ENCODE assay signal across 20 mouse cellular contexts in the genomic region with DNA sequence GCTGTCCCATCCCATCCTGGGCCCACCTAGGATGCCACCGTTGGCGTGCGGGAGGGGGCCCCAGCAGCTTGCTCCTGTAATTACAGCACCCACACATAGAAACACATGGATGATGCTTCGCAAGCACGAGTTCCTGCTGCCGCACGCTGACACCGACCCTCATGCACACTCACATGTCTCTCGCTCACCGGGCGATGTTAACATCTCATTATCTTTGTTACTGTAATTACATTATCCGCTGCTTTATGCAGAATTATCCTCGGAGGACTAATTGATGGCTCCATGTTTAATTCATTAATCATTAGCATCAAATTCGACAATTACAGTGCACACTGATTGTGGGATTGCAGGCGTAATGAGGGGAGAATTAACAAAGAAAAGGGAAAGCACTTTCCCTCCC. TPM values are rescaled to one million over a fixed set of nuclear protein-coding genes. Genes with fewer than 3 reads are reported as not detected.
DNase-seq lines count a peak whose midpoint lies in the region; ATAC-seq lines count a peak whose summit lies in the region.
"Had no signal": no experiment of that assay in that cellular context is flagged by ENCODE, and none has a peak within 500 bp of the region (broad histone marks: within the 10 kb centered on the region; RNA-seq: fewer than 3 reads in every experiment).

No protein-coding gene starts in this region.

- peaks cover 51% of the 10 kb centered on the region for H3K27me3 ChIP-seq in forebrain, embryonic 12.5 days
- H3K27me3 ChIP-seq in forebrain, embryonic 11.5 days (ENCODE audit: control insufficient read depth, insufficient read depth, low read length): no peaks in the 10 kb centered on the region; the same call in 1 of the 2 replicates
- H3K27me3 ChIP-seq in midbrain, embryonic 13.5 days: no peaks in the 10 kb centered on the region
- no peaks in the 10 kb centered on the region for H3K27me3 ChIP-seq in midbrain, embryonic 11.5 days (ENCODE audit: control insufficient read depth, insufficient read depth, low read length)
- H3K27me3 ChIP-seq in forebrain, embryonic 16.5 days (replicated peaks; ENCODE audit: control insufficient read depth, insufficient read depth, low read length): no peaks in the 10 kb centered on the region
- no peaks in the 10 kb centered on the region for H3K27me3 ChIP-seq in neural tube, embryonic 14.5 days (ENCODE audit: control insufficient read depth, insufficient read depth, low read length)

- no peak overlapping the region for H3K9ac ChIP-seq in forebrain, embryonic 12.5 days
- no peak overlapping the region for H3K9ac ChIP-seq in forebrain, embryonic 11.5 days (ENCODE audit: low read length)
- H3K9ac ChIP-seq in midbrain, embryonic 13.5 days (replicated peaks): no peak overlapping the region
- no peak overlapping the region for H3K9ac ChIP-seq in midbrain, embryonic 11.5 days (ENCODE audit: low read length)
- no peak overlapping the region; the same call in 1 of the 2 replicates for H3K9ac ChIP-seq in forebrain, embryonic 16.5 days (replicated peaks; ENCODE audit: low read depth, low read length)
- no peak overlapping the region for H3K9ac ChIP-seq in neural tube, embryonic 14.5 days (replicated peaks; ENCODE audit: low read depth, low read length)

- no peak for DNase-seq in forebrain, embryonic 11.5 days (ENCODE audit: low spot score)
- no peak for DNase-seq in midbrain, embryonic 11.5 days (ENCODE audit: low spot score, missing footprints)
- DNase-seq in adrenal gland, adult (ENCODE audit: inconsistent age in 2 of 2, low spot score in 1 of 2): no peak
- DNase-seq in layer of hippocampus, postnatal 36 days: no peak
- DNase-seq: adrenal gland, adult 2 months; heart, postnatal 10 days; kidney, adult 18-20 months; lung, adult 18-20 months; lung, postnatal 14 days; right cerebral cortex, adult 18-20 months had no signal

- no peak overlapping the region for H3K4me2 ChIP-seq in forebrain, embryonic 12.5 days
- H3K4me2 ChIP-seq in forebrain, embryonic 11.5 days (ENCODE audit: low read depth, low read length, severe bottlenecking): no peak overlapping the region
- no peak overlapping the region for H3K4me2 ChIP-seq in midbrain, embryonic 13.5 days (replicated peaks)
- no peak overlapping the region for H3K4me2 ChIP-seq in midbrain, embryonic 11.5 days
- no peak overlapping the region for H3K4me2 ChIP-seq in forebrain, embryonic 16.5 days (ENCODE audit: low read length)
- no peak overlapping the region for H3K4me2 ChIP-seq in neural tube, embryonic 14.5 days (ENCODE audit: low read depth, low read length)
- H3K4me2 ChIP-seq: heart, embryonic 11.5 days; liver, embryonic 11.5 days had no signal

- WGBS in forebrain, embryonic 12.5 days: 53% methylated on average over 15 of the region's 15 CpGs
- WGBS in forebrain, embryonic 11.5 days: 73% methylated on average over 15 of the region's 15 CpGs
- WGBS in midbrain, embryonic 13.5 days: 55% methylated on average over 15 of the region's 15 CpGs
- whole genome bisulfite sequencing in midbrain, embryonic 11.5 days: 94% methylated on average over 15 of the region's 15 CpGs
- 16% methylated on average over 15 of the region's 15 CpGs for WGBS in forebrain, embryonic 16.5 days
- WGBS in neural tube, embryonic 14.5 days: 45% methylated on average over 15 of the region's 15 CpGs

- H3K4me1 ChIP-seq in forebrain, embryonic 12.5 days: peaks cover 59% of the 10 kb centered on the region
- H3K4me1 ChIP-seq in forebrain, embryonic 11.5 days (replicated peaks; ENCODE audit: control insufficient read depth, insufficient read depth, low read length): peaks cover 8% of the 10 kb centered on the region; the same call in 1 of the 2 replicates
- H3K4me1 ChIP-seq in midbrain, embryonic 13.5 days (replicated peaks): peaks cover 47% of the 10 kb centered on the region
- no peaks in the 10 kb centered on the region for H3K4me1 ChIP-seq in midbrain, embryonic 11.5 days (ENCODE audit: control insufficient read depth, insufficient read depth, low read length)
- peaks cover 43% of the 10 kb centered on the region for H3K4me1 ChIP-seq in forebrain, embryonic 16.5 days (replicated peaks; ENCODE audit: control insufficient read depth, insufficient read depth, low read length)
- H3K4me1 ChIP-seq in neural tube, embryonic 14.5 days (ENCODE audit: control insufficient read depth, insufficient read depth, low read length): peaks cover 47% of the 10 kb centered on the region

- H3K9me3 ChIP-seq in forebrain, embryonic 12.5 days: no peaks in the 10 kb centered on the region
- H3K9me3 ChIP-seq in forebrain, embryonic 11.5 days (ENCODE audit: control insufficient read depth, low read length): no peaks in the 10 kb centered on the region
- no peaks in the 10 kb centered on the region for H3K9me3 ChIP-seq in midbrain, embryonic 13.5 days
- H3K9me3 ChIP-seq in midbrain, embryonic 11.5 days (ENCODE audit: control insufficient read depth, low read length): no peaks in the 10 kb centered on the region
- H3K9me3 ChIP-seq in forebrain, embryonic 16.5 days (ENCODE audit: control insufficient read depth, low read length): no peaks in the 10 kb centered on the region
- no peaks in the 10 kb centered on the region for H3K9me3 ChIP-seq in neural tube, embryonic 14.5 days (ENCODE audit: control insufficient read depth, low read length)

- no peak overlapping the region for H3K4me3 ChIP-seq in forebrain, embryonic 12.5 days (replicated peaks)
- no peak overlapping the region for H3K4me3 ChIP-seq in forebrain, embryonic 11.5 days (ENCODE audit: low read depth, low read length)
- H3K4me3 ChIP-seq in midbrain, embryonic 13.5 days (replicated peaks): no peak overlapping the region
- no peak overlapping the region for H3K4me3 ChIP-seq in midbrain, embryonic 11.5 days (ENCODE audit: low read depth, low read length)
- no peak overlapping the region for H3K4me3 ChIP-seq in forebrain, embryonic 16.5 days (replicated peaks; ENCODE audit: low read length)
- H3K4me3 ChIP-seq in neural tube, embryonic 14.5 days (ENCODE audit: low read depth, low read length): no peak overlapping the region

- ATAC-seq in forebrain, embryonic 12.5 days (ENCODE audit: low FRiP score): peak; percentile 28; the same call in 1 of the 2 replicates
- ATAC-seq in forebrain, embryonic 11.5 days (replicated peaks; ENCODE audit: low FRiP score): no peak
- ATAC-seq in midbrain, embryonic 13.5 days: no peak
- no peak for ATAC-seq in midbrain, embryonic 11.5 days (ENCODE audit: low FRiP score)
- ATAC-seq in forebrain, embryonic 16.5 days: peak; percentile 61
- peak; percentile 25; the same call in 1 of the 2 replicates for ATAC-seq in neural tube, embryonic 14.5 days (ENCODE audit: low read depth)

- H3K36me3 ChIP-seq in forebrain, embryonic 12.5 days (replicated peaks): peaks cover 77% of the 10 kb centered on the region
- H3K36me3 ChIP-seq in forebrain, embryonic 11.5 days (ENCODE audit: control insufficient read depth, insufficient read depth, low read length): no peaks in the 10 kb centered on the region; the same call in 1 of the 2 replicates
- H3K36me3 ChIP-seq in midbrain, embryonic 13.5 days: peaks cover 97% of the 10 kb centered on the region
- H3K36me3 ChIP-seq in midbrain, embryonic 11.5 days (ENCODE audit: control insufficient read depth, insufficient read depth, low read length): peaks cover 15% of the 10 kb centered on the region
- peaks cover 15% of the 10 kb centered on the region for H3K36me3 ChIP-seq in forebrain, embryonic 16.5 days (ENCODE audit: control insufficient read depth, insufficient read depth)
- peaks cover 28% of the 10 kb centered on the region for H3K36me3 ChIP-seq in neural tube, embryonic 14.5 days (ENCODE audit: control insufficient read depth, insufficient read depth, low read length)

- H3K27ac ChIP-seq in forebrain, embryonic 12.5 days: peak overlapping the region; percentile 74
- no peak overlapping the region for H3K27ac ChIP-seq in forebrain, embryonic 11.5 days (ENCODE audit: low read depth, low read length)
- peak overlapping the region; percentile 59 for H3K27ac ChIP-seq in midbrain, embryonic 13.5 days
- H3K27ac ChIP-seq in midbrain, embryonic 11.5 days (ENCODE audit: low read depth, low read length): no peak overlapping the region
- no peak overlapping the region; the same call in 1 of the 2 replicates for H3K27ac ChIP-seq in forebrain, embryonic 16.5 days (ENCODE audit: low read length)
- no peak overlapping the region; the same call in 1 of the 2 replicates for H3K27ac ChIP-seq in neural tube, embryonic 14.5 days (ENCODE audit: low read depth, low read length)
- H3K27ac ChIP-seq: kidney, postnatal 0 days had no signal

RNA-seq across cellular contexts. Expression of a gene that starts 32.0 kb away (rescaled TPM):
- polyA plus RNA-seq in forebrain, embryonic 12.5 days (2016; fragmentation: Nextera tagmentation; extraction: Ambion mirVana): 1.1 and 1.2 TPM in 2 replicates
- 0.64 and 0.79 TPM in 2 replicates for polyA plus RNA-seq in forebrain, embryonic 11.5 days (2014; fragmentation: Nextera tagmentation; extraction: Ambion mirVana)
- polyA plus RNA-seq in midbrain, embryonic 13.5 days (2015; fragmentation: Nextera tagmentation; extraction: Ambion mirVana): 0.17 and 0.20 TPM in 2 replicates
- polyA plus RNA-seq in midbrain, embryonic 11.5 days (2014; fragmentation: Nextera tagmentation; extraction: Ambion mirVana): 0.15 TPM in 1 of 2 replicates, not detected in the other
- 0.45 and 1.3 TPM in 2 replicates for polyA plus RNA-seq in forebrain, embryonic 16.5 days (2015; fragmentation: Nextera tagmentation; extraction: Ambion mirVana)
- polyA plus RNA-seq in neural tube, embryonic 14.5 days (2014; fragmentation: Nextera tagmentation; extraction: Ambion mirVana): 3.5 and 5.8 TPM in 2 replicates
- not detected for total RNA-seq in layer of hippocampus, postnatal 36 days (2021)
- total RNA-seq: adrenal gland, adult 2 months; gastrocnemius, adult 18-20 months; megakaryocyte, adult 5-6 weeks had no signal
- polyA plus RNA-seq: adrenal gland, adult 2 months; gonadal fat pad, adult 2 months had no signal

RNA-seq across cellular contexts. Expression of a gene that starts 43.0 kb away (rescaled TPM):
- polyA plus RNA-seq in forebrain, embryonic 12.5 days (2016; fragmentation: Nextera tagmentation; extraction: Ambion mirVana): 41.1 and 61.2 TPM in 2 replicates
- 52.7 and 67.0 TPM in 2 replicates for polyA plus RNA-seq in forebrain, embryonic 11.5 days (2014; fragmentation: Nextera tagmentation; extraction: Ambion mirVana)
- polyA plus RNA-seq in midbrain, embryonic 13.5 days (2015; fragmentation: Nextera tagmentation; extraction: Ambion mirVana): 48.8 and 52.2 TPM in 2 replicates
- 43.1 and 57.0 TPM in 2 replicates for polyA plus RNA-seq in midbrain, embryonic 11.5 days (2014; fragmentation: Nextera tagmentation; extraction: Ambion mirVana)
- polyA plus RNA-seq in forebrain, embryonic 16.5 days (2015; fragmentation: Nextera tagmentation; extraction: Ambion mirVana): 57.0 and 58.6 TPM in 2 replicates
- 59.3 and 63.6 TPM in 2 replicates for polyA plus RNA-seq in neural tube, embryonic 14.5 days (2014; fragmentation: Nextera tagmentation; extraction: Ambion mirVana)
- total RNA-seq in layer of hippocampus, postnatal 36 days (2021): 100 to 1,000 TPM; 635 to 641 TPM

RNA-seq across cellular contexts. Expression of a gene that starts 45.8 kb away (rescaled TPM):
- 0.10 TPM in 1 of 2 replicates, not detected in the other for polyA plus RNA-seq in forebrain, embryonic 12.5 days (2016; fragmentation: Nextera tagmentation; extraction: Ambion mirVana)
- polyA plus RNA-seq in forebrain, embryonic 11.5 days (2014; fragmentation: Nextera tagmentation; extraction: Ambion mirVana): 0.11 TPM in 1 of 2 replicates, not detected in the other
- polyA plus RNA-seq in midbrain, embryonic 13.5 days (2015; fragmentation: Nextera tagmentation; extraction: Ambion mirVana): 0.17 TPM in 1 of 2 replicates, not detected in the other
- 0.25 TPM in 2 replicates for polyA plus RNA-seq in midbrain, embryonic 11.5 days (2014; fragmentation: Nextera tagmentation; extraction: Ambion mirVana)
- 0.09 and 0.11 TPM in 2 replicates for polyA plus RNA-seq in forebrain, embryonic 16.5 days (2015; fragmentation: Nextera tagmentation; extraction: Ambion mirVana)
- 0.17 and 0.45 TPM in 2 replicates for polyA plus RNA-seq in neural tube, embryonic 14.5 days (2014; fragmentation: Nextera tagmentation; extraction: Ambion mirVana)
- under 1 TPM in 1 of 2 experiments, not detected in 1; 0.25 TPM for total RNA-seq in layer of hippocampus, postnatal 36 days (2021)
- total RNA-seq: adrenal gland, adult 2 months; megakaryocyte, adult 5-6 weeks had no signal

RNA-seq across cellular contexts. Expression of a gene that starts 47.4 kb away (rescaled TPM):
- polyA plus RNA-seq in forebrain, embryonic 12.5 days (2016; fragmentation: Nextera tagmentation; extraction: Ambion mirVana): 28.6 and 30.7 TPM in 2 replicates
- 30.2 and 31.8 TPM in 2 replicates for polyA plus RNA-seq in forebrain, embryonic 11.5 days (2014; fragmentation: Nextera tagmentation; extraction: Ambion mirVana)
- polyA plus RNA-seq in midbrain, embryonic 13.5 days (2015; fragmentation: Nextera tagmentation; extraction: Ambion mirVana): 46.5 and 49.6 TPM in 2 replicates
- polyA plus RNA-seq in midbrain, embryonic 11.5 days (2014; fragmentation: Nextera tagmentation; extraction: Ambion mirVana): 30.5 and 32.3 TPM in 2 replicates
- polyA plus RNA-seq in forebrain, embryonic 16.5 days (2015; fragmentation: Nextera tagmentation; extraction: Ambion mirVana): 37.3 and 45.4 TPM in 2 replicates
- polyA plus RNA-seq in neural tube, embryonic 14.5 days (2014; fragmentation: Nextera tagmentation; extraction: Ambion mirVana): 63.9 and 68.0 TPM in 2 replicates
- 10 to 100 TPM; 18.6 to 19.8 TPM for total RNA-seq in layer of hippocampus, postnatal 36 days (2021)

RNA-seq across cellular contexts. Expression of a gene that starts 49.9 kb away (rescaled TPM):
- 97.1 and 102 TPM in 2 replicates for polyA plus RNA-seq in forebrain, embryonic 12.5 days (2016; fragmentation: Nextera tagmentation; extraction: Ambion mirVana)
- 104 and 116 TPM in 2 replicates for polyA plus RNA-seq in forebrain, embryonic 11.5 days (2014; fragmentation: Nextera tagmentation; extraction: Ambion mirVana)
- 80.4 and 95.0 TPM in 2 replicates for polyA plus RNA-seq in midbrain, embryonic 13.5 days (2015; fragmentation: Nextera tagmentation; extraction: Ambion mirVana)
- 79.3 and 84.6 TPM in 2 replicates for polyA plus RNA-seq in midbrain, embryonic 11.5 days (2014; fragmentation: Nextera tagmentation; extraction: Ambion mirVana)
- 92.2 and 96.3 TPM in 2 replicates for polyA plus RNA-seq in forebrain, embryonic 16.5 days (2015; fragmentation: Nextera tagmentation; extraction: Ambion mirVana)
- polyA plus RNA-seq in neural tube, embryonic 14.5 days (2014; fragmentation: Nextera tagmentation; extraction: Ambion mirVana): 93.2 and 97.7 TPM in 2 replicates
- total RNA-seq in layer of hippocampus, postnatal 36 days (2021): 100 to 1,000 TPM; 121 to 144 TPM

Comparison
In these comparisons a context has a peak if more than half of its experiments do, and no peak if none do; other contexts are left out.
1. ATAC-seq: peak in forebrain, embryonic 12.5 days (single experiment), forebrain, embryonic 16.5 days (single experiment) and neural tube, embryonic 14.5 days (single experiment); none in forebrain, embryonic 11.5 days (single experiment), midbrain, embryonic 13.5 days (single experiment) and midbrain, embryonic 11.5 days (single experiment).
2. H3K27ac ChIP-seq: peak in forebrain, embryonic 12.5 days (single experiment) and midbrain, embryonic 13.5 days (single experiment); none in forebrain, embryonic 11.5 days (single experiment), midbrain, embryonic 11.5 days (single experiment), forebrain, embryonic 16.5 days (single experiment) and neural tube, embryonic 14.5 days (single experiment).